Mouse (Mus musculus) heart, postnatal 36 days (tissue): ENCODE measurements around the gene Mctp1. TPM values are rescaled to one million over a fixed set of nuclear protein-coding genes. Genes with fewer than 3 reads are reported as not detected.
"Not testable (repeated sequence)": the region's sequence is repeated elsewhere in the genome, so short reads cannot be mapped to it uniquely, and the experiment has no call there.

ENCODE experiments used
- DNase-seq, 2 experiments: peaks; one replicate each; pipeline ENCODE4 v3.0.0; 2021 to 2022
- intact Hi-C: fragments of 180-260 bp; cut with DNase I; formaldehyde crosslinking; loops from one replicate; pipeline ENCODE4 v1.15.1; 2025
- total RNA-seq, 2 experiments: library from RNA; stranded (reverse); gene quantifications; 2 replicates each; pipeline ENCODE4 v1.2.3; 2021

Gene Mctp1
- total RNA-seq, 2 experiments from 2014 or later = 2.7 to 2.9 TPM

DNA sequence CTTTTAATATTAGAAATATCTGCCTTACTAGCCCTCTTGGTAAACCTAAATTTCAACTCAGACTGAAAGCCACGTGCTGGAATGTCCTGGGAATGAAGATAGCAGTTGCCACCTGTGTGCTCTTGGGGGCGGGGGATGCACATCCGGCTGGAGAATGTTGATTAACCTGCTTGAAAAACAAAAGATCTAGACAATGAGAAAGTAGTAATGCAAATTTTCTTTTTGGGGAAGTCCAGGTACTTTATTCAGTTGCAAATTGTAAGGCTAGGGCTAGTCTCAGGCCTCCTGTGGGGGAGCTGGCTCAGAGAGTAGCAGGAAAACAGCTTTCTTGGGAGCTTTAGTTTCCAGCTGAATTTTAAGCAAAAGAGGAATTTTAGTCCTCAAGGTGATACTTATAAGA, 67.2 kb downstream of the Mctp1 start:
- intact Hi-C loops, DNase-seq: not testable (repeated sequence)

DNA sequence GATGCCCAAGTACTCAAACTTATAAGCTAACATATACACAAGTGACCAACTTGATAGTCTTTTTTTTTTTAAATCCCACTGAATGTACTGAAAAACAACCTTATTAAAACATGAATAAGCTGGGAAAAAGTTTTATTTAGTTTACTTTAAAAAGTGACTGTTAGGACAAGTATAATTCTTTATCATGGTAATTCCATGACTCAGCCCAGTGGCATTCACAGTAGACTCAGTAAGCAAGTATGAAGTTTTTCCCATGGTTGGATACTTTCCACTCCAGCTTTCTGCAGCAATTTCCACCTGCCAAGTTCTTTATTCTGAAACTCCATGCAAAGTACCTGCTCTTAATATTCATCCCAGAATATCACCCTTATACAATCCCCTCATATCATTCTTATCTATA, 97.3 kb downstream of the Mctp1 start:
- intact Hi-C loops = no loop called here

DNA sequence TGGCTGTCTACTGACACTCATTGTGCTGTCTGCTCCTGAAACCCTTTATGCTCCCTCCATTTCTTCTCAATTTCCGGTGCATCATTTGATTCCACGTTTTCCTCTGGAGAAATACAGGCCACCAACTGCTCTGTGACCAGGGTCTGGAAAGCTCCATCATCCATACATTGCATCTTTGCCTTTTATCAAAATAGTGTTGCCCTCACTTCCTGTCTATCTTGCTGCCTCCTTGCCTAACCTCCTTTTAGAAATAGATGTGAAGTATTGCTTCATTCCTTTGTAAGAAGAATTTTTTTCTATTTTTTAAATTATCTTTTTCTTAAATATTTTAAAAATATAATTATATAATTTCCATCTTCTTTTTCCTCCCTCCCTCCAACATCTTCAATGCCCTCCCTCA, 98.7 kb downstream of the Mctp1 start:
- DNase-seq = no peak
- intact Hi-C loops = no loop called here

More for the DNA sequence above, 97.3 kb downstream of the Mctp1 start:
- DNase-seq = no peak

DNA sequence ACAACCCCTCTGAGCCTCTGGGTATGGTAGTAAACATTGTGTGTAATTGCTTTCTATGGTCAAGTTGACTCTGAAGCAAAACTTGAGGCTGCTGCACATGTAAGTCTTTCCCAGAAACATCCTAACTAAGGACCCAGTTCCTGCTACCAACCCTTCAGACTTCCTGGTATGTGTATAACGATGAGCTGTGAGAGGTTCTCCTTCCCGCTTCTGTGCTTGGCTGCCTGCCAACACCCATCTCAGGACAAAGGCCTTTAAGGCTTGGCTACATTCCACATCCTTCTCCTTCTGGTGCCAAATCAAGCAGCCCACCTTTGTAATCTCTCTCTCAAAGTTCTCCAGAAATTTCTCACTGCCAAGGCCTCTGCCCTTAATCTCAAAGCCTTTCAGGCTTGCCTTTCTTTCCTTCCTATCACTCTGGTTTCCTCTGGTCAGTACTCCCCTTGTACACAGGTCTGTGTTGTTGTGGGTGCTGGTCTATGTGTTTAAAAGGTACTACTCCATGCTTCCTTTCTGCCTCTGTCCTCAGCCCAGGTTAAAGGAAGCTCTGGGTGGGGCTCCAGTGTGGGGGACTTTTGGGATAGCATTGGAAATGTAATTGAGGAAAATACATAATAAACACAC, 99.9 kb downstream of the Mctp1 start:
- DNase-seq = peak; percentile 2 to 6

DNA sequence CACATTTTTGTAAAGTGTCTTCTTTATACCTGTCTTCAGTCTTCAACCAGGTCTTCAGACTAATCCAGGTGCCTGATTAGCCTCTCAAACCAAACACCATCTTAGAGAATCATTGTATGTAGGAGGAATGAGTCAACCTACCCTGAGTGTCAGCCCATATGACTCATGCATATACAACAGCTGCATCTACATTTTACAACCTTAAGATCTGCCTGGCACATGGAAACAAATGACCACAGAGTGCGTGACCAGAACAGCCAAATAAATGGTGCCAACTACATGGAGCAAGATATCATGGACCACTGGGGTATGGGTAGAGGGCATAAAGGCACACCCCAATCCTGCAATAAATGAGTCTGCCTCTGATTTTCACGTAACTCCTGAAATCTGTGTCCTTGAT, 131.6 kb downstream of the Mctp1 start:
- DNase-seq = no peak
- intact Hi-C loops = no loop called here

More for the DNA sequence above, 99.9 kb downstream of the Mctp1 start:
- intact Hi-C loops = no loop called here

DNA sequence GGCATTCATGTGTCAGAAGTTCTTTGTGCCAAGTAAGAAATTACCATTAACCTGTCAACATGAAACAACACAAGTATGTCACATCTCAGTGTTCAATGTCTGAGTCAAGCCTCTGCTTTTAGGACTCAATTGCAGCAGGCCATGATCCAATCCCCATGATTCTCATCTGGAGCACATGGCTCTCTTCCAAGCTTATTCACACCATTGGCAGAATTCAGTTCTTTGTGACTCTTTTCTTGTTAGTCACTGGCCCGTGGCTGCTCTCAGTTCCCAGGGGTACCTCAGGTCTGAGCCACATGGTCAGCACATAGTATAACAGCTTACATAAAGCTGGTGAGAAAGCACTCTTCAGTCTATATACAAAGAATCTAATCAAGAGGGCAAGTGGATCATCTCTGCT, 138.8 kb downstream of the Mctp1 start:
- no peak for DNase-seq

DNA sequence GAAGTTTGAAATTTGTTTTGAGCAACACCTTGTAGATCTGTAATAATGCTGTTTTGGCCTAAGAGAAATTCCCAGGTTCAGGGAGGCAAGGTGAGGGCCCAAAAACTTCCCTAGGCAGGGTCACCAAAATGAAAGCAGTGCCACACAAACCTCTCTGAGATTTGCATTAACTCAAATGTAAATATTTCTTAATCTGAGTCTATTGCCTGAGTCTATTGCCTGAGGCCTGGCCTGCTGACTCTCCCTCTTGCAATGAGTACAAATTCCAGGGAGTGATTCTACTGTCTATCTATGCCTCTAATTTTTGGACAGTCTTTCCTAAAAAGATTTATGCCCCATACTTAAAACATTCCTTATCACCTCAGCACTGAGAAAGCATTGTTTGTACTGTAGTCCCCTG, 143.0 kb downstream of the Mctp1 start:
- intact Hi-C loops = no loop called here
- DNase-seq = no peak

More for the DNA sequence above, 138.8 kb downstream of the Mctp1 start:
- intact Hi-C loops = no loop called here

DNA sequence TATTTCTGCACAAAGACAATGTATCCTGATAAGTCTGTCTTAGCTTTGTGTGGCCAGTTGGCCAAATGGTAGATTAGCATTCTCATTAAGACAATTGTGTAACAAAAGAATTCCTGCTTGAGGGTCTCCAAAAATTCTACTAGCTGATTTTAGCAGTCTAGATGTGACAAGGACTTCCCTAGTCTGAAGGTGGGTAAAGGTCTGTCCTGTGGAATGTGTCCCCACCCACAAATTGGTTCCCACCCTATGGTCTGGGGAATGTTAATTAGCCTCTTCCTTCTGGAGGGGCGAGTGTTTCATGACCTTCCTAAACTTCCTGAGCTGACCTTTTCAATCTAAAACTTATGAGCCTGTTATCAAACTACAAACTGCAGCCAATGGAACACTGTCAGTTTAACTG, 143.4 kb downstream of the Mctp1 start:
- intact Hi-C loops = no loop called here
- no peak for DNase-seq

DNA sequence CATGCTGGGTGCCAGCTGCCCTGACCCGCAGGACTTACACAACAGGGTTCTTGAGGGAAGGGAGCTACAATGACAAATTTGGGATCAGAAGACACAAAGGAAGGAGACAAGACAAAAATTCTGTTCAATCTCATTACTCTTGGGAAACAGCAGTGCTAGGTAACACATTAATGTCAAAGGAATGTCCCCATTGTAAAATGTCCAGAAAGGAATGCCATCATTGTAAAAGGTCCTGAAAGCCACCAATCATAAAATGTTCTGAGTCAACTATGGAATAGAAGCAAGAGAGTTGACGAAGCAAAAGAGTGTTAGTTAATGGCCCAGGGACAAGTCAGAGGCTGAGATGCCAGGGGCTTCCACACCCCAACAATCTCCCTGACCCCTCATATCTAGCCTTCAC, 145.6 kb downstream of the Mctp1 start:
- no peak for DNase-seq
- intact Hi-C loops = no loop called here

DNA sequence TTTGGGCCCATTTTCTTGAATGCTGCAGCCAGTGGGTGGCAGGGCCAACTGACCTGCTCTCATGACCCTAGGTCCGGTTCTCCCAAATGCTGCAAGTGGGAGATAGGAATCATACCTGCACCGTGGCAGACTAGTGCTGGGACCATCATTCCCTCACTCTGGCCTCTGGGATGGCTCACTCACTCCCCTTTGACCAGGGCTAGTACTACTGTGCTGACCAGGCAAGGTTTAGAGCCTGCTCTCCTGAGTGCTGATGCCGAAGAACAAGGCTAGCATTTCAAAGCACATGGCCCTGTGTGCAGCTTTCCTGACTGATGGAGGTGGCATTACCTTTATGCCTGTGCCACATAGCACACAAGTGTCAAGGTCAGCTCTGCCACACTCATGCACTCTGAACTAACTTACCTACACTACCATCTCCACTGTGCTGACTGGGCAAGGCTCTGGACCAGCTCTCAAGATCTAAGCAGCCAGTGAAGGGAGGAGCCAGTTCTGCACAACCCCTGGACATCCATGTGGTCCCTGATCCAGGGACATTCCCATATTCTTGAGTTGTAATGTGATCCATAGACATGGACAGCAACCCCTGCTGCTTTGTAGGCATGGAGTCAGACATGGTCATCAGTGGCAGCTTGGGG, 146.7 kb downstream of the Mctp1 start:
- intact Hi-C loops = no loop called here
- no peak for DNase-seq

DNA sequence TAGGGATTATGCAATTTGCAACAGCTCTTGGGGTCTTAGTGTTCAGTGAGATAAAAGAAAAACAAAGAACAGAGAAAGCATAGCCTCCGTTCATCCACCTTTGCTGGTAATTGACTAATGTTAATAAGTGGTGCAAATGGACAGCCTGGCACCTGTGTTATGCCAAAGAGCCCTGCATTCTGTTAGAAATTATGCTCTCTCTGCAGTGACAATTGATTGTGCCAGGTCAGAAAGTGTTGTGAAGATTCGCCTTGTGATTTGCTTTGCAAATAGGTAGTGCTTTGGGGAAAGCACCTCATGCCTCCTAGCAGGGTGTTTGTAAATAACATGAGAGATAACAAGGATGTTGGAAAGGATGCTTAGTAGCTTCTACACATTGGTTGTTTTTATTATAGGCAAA, 163.5 kb downstream of the Mctp1 start:
- intact Hi-C loops = no loop called here
- DNase-seq = no peak

DNA sequence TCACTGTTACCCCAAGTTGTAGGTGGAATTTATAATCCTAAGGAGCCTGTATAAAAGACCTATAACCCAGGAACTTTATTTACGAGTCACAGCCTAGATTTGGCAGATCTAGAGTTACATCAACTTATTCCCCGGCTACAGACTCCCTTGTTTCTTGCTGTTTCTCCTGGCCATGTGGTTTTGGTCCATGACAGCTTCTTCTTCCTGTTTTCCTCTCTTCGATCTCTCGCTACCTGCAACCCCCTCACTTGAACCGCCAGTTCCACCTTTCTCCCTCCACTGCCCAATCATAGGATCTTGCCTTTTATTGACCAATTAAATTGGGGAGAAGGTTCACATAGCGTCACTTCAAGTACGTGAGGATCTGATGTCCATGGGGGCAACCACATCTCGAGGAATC, 176.6 kb downstream of the Mctp1 start:
- no peak for DNase-seq

DNA sequence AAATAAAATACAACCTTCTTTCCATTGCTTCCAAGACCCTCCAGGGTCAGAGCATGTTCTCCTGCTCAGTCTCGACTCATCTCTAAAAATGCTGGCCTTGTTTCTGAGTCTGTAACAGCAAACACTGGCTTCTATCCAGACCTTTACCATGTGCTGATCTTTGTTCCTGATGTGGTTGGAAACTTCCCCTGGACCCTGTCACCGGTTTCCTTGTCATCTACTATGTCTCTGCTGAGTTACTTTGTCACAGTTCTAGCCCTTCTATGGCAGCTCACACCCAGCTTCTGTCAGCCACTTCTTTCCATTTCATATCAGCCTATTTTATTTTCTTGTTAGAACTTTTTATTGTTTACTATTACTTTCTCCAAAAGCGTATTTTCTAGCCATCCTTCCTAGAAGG, 177.3 kb downstream of the Mctp1 start:
- DNase-seq = no peak
- intact Hi-C loops = no loop called here

More for the DNA sequence above, 176.6 kb downstream of the Mctp1 start:
- intact Hi-C loops = no loop called here

DNA sequence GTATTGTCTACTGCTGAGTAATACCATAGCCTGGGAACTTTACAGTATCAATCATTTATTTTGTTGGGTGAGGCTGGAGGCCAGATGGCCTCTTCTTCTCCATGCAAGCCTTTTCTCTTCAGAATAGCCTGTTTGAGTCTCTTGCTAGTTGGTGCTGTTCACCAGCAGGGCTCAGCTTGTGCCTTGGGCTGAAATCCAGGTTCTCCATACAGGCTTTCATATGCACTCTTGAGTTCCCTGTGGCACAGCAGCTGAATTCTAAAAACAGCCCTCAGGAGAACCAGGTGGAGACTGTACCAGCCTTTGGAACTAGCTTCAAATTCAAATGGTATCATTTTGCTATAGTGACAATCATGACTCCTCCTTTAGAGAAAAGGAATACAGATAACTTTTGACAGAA, 179.7 kb downstream of the Mctp1 start:
- intact Hi-C loops = no loop called here
- DNase-seq = no peak

DNA sequence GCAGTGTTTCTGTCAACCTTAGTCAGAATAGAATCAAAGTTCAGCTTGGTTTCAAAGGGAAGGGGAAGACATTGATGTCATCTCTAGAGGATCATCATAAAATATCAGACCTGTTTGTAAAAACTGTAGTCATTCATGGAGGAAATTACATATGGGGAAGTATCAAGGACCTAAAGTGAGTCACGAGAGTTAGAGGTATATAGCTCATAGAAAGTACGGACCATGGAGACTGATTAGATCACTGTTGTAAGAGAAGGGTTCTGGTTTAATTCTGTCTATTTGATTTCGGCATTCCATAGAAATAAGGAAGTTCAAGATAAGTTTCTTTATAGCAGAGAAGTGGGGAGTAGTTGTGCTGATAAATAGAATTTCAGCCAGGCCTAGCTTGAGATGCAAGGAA, 181.7 kb downstream of the Mctp1 start:
- DNase-seq = no peak
- intact Hi-C loops = no loop called here

DNA sequence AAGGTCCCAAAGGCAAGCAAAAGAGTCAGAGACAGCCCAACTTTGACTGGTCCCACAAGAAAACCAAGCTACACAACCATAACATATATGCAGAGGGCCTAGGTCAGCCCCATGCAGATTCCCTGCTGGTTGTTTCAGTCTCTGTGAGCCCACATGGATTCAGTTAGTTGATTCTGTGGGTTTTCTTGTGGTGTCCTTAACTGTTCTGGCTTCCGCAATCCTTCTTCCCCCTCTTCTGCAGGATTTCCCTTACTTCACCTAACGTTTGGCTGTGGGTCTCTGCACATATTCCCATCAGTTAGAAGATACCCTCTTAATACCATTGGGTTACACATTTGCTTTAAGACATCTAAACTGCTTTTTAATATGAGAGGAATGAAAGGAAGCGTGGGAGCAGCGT, 183.1 kb downstream of the Mctp1 start:
- intact Hi-C loops = no loop called here
- no peak for DNase-seq

DNA sequence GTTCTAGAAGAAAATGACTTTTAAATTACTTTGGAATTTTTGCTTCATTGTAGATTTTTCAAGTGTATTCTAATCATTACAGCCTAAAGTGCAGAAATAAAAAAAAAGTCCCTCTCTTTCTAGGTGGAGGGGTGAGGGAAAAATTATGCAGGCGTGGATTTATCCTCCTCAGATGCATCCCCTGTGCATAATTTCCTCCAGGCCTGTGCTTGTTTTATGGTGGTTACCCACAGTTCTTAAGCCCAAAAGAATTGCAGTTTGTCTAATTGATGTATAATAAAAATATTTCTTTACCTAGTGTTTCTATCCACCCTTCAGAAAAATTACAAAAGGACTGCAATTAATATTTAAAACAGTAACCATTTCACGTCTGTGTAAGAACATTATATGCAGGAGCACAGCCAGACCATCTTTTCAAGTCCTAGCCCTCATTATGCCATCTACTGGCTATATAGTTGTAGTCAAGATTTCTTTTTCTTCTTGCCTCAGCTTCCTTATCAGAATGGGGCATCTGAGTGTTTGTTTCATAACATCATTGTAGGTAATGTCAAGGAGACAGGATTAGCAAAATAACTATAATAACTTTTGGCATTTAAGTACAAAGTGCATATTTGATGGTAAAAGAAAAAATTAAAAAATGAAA, 184.4 kb downstream of the Mctp1 start:
- intact Hi-C loops = no loop called here

DNA sequence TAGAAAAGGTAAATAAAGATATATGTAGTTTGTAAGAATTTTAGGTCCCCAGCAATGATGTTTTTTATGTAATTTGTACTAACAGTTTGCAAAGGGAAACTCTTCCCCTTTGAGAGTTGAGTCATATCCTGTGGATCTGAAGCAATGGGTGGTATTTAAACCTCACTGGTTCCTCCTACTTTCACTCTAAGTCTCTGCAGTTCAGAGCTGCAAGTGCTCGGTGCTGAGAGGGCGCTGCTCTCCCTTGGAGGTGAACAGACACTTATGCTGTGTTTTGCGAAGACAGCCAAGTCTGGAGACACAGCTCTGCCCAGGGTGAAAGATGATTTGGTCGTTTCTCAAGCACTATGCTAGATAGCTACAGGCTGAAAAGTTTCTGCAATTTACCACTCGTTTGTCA, 195.1 kb downstream of the Mctp1 start:
- intact Hi-C loops = no loop called here
- DNase-seq = peak; percentile 4 to 29

More for the DNA sequence above, 184.4 kb downstream of the Mctp1 start:
- no peak for DNase-seq

DNA sequence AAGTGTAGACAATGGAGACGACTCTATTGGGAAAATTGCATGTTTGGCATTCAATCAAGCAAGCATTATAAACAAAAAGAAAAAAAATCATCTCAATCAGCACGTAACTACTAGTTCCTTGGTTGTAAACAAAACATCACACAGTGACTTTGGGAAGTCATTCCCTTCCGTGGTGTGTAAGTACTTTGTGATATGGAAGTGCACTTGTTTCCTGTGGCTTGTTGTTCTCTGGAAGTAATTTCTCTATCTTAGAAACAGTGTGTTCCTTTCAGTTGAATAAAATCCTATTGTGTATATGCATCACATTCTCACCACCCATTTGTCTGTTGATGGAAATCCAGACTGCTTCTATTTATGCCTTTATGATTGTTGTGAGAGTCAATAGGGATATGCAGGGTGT, 201.1 kb downstream of the Mctp1 start:
- intact Hi-C loops = no loop called here
- DNase-seq = no peak

DNA sequence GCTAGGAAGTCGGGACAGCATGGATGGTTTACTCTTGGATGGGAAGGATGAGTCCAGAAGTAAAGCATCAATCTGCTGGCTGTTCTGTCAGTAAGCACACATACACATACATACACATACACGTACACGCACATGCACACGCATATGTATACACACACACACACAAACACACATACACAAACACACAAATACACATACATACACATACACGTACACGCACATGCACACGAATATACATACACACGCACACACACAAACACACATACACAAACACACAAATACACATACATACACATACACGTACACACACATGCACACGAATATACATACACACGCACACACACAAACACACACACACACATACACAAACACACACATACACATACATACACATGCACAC, 206.4 kb downstream of the Mctp1 start:
- intact Hi-C loops, DNase-seq: not testable (repeated sequence)

DNA sequence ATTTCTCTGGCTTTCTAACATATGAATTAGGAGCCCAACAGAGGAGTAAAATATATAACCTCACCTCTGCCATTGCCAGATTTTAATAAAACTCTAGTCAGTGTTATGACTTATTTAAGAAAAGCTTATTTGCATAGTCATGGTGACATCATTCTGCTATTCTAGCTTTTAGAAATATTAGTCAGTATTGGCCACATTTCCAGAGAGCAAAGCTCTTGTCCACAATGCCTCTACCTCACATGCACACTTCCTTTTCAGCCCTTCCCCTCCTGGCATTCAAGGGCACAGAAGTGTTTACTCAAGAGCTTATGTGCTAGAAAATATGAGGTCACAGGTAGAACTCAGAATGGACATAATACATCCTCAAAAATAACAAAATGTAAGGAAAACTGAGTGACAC, 206.9 kb downstream of the Mctp1 start:
- intact Hi-C loops = no loop called here
- DNase-seq = no peak

DNA sequence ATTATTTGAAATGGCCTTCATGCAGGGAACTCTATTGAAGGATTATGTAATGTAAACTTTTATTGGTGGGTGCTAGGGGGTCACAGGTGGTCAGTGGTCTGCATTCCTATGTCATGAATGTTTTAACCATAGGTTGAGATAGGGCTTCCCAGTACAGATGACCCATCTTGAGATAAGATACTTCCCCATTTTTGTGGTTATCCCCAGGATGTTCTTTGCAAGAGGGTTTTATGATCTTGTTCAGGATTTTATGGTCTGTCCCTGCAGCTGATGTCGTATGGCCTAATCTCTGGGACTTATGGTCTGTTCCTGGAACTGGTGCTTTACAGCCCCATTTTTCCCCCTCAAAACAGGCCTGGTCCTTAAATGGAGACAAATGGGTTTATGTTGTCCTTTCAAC, 207.4 kb downstream of the Mctp1 start:
- intact Hi-C loops = no loop called here
- no peak for DNase-seq
